Mouse (Mus musculus): Measurements from ENCODE around the gene Tdrd9.

GRCm38 (mm10) chr12:112101045-112101444 lies 129.7 kb downstream of the Tdrd9 start:
- TF ChIP-seq POLR2A (IDR thresholded peaks at IDR 0.05; ENCODE audit: low read depth, low read length) (no peak), CTCF (IDR thresholded peaks at IDR 0.05; ENCODE audit: borderline replicate concordance, insufficient read depth, low read length) (no peak)

Measured in embryonic fibroblast, embryonic 13.5 days (primary cell).